Mouse (Mus musculus): Measurements from ENCODE around the gene Tmem267.
"Not testable (repeated sequence)": the region's sequence is repeated elsewhere in the genome, so short reads cannot be mapped to it uniquely, and the experiment has no call there.

Gene Tmem267

DNA sequence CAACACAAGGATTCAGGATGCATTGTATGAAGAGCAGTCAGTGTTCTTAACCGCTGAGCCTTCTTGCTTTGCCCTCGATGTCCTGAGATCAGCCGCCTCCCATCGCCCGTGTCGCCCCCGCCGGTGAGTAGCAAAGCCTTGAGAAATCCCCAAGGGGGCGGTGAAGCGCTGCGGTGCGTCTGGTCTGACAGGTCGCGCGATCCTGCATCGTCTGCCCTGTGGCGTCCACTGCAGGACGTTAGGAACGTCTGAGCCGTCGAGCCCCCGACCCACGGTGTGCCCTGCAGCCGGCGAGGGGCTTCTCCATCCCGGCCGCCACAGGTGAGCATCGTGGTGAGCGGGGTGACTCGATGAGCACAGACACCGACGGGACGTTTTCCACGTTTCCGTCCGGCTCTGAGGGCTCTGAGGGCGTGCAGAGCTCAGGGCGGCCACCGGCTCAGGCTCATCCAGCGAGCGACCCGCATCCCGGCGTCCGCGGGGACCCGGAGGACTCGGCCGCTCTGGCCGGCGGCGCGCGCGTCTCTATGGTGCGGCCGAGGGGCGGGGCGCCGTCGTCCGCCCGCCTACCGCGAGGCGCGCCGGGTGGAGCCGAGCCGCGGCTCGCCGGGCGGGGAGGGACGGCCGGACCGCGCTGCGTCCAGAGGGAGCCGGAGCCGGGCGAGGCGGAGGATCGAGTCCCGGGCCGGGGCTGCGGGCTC, at the start of gene Tmem267, which contains the start of gene 3110070M22Rik:
Gene Tmem267 (plus strand): TSS at position 160 of the 701 bp plus-strand sequence.
Gene 3110070M22Rik (minus strand): TSS at position 504 of the 701 bp plus-strand sequence.
- DNase-seq = peak; percentile 94

- no peak for DNase-seq
Observed at GRCm38 (mm10) chr13:119442244-119442643, 45.6 kb upstream of the Tmem267 start.

GRCm38 (mm10) chr13:119453563-119453962, 34.3 kb upstream of the Tmem267 start:
- no peak for DNase-seq

DNA sequence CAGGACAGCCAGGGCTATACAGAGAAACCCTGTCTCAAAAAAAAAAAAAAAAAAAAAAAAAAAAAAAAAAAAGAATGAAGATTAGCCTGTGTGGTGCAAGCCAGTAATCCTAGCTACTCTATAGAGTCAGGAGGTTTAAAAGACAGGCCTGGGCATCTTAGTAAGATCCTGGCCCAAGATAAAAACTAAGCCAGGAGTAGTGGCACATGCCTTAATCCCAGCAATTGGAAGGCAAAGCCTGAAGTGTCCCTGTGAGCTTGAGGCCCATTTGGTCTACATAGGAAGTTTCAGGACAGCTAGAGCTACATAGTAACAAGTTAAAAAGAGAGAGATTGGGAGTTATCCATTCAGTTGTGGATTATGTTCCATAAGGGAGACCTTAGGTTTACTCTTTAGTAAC, 32.8 kb upstream of the Tmem267 start:
- DNase-seq = no peak

- DNase-seq = no peak
Observed at GRCm38 (mm10) chr13:119456342-119456741, 31.5 kb upstream of the Tmem267 start.

GRCm38 (mm10) chr13:119461900-119462595, 25.8 kb upstream of the Tmem267 start:
- DNase-seq = no peak

GRCm38 (mm10) chr13:119462596-119463560, 25.0 kb upstream of the Tmem267 start, which contains the start of gene 4833420G17Rik:
Gene 4833420G17Rik (plus strand): TSS chr13:119462768.
- peak; percentile 94 for DNase-seq

DNA sequence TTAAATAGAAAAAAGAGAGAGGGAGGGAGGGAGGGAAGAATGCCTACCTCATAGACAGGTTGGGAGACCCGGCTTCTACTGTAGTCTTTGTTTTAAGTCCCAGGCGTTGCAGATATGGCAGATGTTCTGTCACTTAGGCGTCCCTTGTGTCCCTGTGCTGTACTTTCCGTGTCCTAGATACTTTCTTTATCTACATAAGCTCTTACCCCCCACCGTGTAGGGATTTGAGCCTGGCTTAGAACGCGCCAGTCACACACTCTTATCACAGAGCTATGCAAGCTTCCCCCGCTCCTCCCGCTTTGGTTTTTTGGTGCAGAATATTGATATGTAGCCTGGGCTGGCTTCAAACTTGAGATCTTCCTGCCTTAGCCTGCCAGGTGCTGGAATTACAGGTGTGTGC, 11.2 kb upstream of the Tmem267 start:
- no peak for DNase-seq

DNA sequence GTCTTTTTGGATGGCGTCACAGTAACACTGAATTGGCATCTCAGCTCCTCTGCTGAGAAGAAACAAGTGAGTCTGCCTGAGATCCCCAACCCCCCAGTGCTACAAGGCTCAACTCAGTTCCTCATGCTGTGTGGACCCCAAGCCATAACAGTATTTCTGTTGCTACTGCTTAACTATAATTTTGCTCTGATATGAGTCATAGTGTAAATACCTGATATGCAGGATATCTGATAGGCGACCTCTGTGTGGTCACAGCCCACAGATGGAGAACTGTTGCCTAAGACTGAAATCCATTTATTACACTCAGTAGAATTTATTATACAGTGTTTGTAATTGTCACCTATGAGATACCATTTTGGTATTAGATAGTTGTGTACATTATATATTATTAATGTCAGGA, 10.1 kb upstream of the Tmem267 start:
- DNase-seq = no peak

DNA sequence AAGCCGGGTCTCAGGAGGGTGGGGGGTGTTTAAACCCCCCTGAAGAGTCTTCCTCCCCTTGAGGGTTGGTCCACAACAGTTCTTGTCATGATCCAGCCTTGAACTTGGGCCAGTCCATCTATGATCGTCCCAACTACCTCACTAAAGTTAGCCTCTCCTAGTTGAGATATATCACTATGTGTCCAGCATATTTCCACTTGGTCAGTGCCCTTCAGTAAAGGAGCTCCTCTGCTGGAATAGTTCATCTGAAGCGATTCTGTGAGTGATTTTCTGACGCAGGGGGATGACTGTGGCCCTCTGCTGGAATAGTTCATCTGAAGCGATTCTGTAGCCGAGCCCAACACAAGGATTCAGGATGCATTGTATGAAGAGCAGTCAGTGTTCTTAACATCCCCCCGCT, 485 bp upstream of the Tmem267 start:
- peak; percentile 7 for DNase-seq

DNA sequence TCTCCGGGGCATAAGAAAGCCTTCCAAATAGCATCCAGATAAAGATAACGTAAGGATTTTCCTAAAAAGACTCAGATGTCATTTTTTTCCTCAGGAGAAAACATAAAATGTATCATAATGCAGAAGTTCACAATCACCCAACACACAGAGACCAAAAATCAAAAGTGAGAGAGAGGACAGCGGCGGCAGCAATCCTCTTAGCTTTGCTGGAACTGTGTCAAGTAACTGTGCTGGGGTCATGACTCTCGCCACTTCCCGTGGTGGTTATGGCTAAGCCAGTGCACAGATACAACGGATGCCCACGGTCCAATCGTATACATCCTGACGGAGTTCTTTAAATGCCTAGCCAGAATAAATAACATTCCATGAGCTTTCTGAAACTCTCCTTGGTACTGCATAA, 4.2 kb downstream of the Tmem267 start:
- DNase-seq = not testable (repeated sequence)

GRCm38 (mm10) chr13:119494938-119495337, 7.1 kb downstream of the Tmem267 start:
- not testable (repeated sequence) for DNase-seq

DNA sequence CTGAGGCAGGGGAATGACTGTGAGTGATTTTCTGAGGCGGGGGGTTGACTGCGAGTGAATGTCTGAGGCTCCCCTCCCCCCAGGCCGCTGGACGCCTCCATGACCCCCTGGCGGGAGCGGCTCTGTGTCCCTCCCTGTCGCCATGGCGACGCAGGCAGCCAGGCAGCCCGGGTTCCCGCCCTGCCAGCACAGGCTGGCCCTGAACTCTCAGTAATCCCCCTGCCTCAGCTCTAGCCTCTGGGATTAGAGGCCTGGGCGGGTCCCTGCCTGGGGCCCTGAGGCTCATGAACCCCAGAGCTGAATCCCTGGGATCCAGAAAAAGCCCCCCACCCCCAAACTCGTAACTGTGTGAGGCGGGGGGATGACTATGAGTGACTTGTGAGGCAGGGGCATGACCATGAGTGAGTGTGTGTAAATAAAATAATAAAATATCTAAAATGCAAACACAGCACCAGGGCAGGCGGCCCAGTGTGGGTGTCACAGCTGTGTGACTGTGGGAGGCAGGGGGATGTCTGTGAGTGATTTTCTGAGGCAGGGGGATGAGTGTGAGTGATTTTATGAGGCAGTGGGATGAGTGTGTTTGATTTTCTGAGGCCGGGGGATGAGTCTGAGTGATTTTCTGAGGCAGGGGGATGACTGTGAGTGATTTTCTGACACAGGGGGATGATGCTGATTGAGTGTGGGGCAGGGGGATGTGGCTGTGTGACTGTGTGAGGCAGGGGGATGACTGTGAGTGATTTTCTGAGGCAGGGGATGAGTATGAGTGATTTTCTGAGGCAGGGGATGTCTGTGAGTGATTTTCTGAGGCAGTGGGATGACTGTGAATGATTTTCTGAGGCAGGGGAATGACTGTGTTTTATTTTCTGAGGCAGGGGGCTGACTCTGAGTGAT, 108.7 kb downstream of the Tmem267 start:
- DNase-seq = peak; percentile 71

DNA sequence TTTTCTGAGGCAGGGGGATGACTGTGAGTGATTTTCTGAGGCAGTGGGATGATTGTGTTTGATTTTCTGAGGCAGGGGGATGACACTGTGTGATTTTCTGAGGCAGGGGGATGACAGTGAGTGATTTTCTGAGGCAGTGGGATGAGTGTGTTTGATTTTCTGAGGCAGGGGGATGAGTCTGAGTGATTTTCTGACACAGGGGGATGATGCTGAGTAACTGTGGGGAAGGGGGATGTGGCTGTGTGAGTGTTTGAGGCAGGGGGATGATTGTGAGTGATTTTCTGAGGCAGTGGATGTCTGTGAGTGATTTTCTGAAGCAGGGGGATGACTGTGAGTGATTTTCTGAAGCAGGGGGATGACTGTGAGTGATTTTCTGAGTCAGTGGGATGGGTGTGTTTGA, 110.6 kb downstream of the Tmem267 start:
- not testable (repeated sequence) for DNase-seq

DNA sequence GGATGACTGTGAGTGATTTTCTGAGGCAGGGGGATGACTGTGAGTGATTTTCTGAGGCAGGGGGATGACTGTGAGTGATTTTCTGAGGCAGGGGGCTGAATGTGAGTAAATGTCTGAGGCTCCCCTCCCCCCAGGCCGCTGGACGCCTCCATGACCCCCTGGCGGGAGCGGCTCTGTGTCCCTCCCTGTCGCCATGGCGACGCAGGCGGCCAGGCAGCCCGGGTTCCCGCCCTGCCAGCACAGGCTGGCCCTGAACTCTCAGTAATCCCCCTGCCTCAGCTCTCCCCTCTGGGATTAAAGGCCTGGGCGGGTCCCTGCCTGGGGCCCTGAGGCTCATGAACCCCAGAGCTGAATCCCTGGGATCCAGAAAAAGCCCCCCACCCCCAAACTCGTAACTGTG, 111.2 kb downstream of the Tmem267 start:
- not testable (repeated sequence) for DNase-seq

GRCm38 (mm10) chr13:119599498-119599897, 111.7 kb downstream of the Tmem267 start:
- DNase-seq = not testable (repeated sequence)

GRCm38 (mm10) chr13:119600166-119600565, 112.3 kb downstream of the Tmem267 start:
- DNase-seq = peak; percentile 62

DNA sequence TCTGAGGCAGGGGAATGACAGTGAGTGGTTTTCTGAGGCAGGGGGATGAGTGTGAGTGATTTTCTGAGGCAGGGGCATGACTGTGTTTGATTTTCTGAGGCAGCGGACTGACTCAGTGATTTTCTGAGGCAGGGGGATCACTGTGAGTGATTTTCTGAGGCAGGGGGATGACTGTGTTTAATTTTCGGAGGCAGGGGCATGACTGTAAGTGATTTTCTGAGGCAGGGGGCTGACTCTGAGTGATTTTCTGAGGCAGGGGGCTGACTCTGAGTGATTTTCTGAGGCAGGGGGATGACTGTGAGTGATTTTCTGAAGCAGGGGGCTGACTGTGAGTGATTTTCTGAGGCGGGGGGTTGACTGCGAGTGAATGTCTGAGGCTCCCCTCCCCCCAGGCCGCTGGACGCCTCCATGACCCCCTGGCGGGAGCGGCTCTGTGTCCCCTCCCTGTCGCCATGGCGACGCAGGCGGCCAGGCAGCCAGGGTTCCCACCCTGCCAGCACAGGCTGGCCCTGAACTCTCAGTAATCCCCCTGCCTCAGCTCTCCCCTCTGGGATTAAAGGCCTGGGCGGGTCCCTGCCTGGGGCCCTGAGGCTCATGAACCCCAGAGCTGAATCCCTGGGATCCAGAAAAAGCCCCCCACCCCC, 115.0 kb downstream of the Tmem267 start:
- peak; percentile 71 for DNase-seq

- DNase-seq = not testable (repeated sequence)
Observed at GRCm38 (mm10) chr13:119603890-119604289, 116.1 kb downstream of the Tmem267 start.

GRCm38 (mm10) chr13:119604322-119604721, 116.5 kb downstream of the Tmem267 start:
- not testable (repeated sequence) for DNase-seq

GRCm38 (mm10) chr13:119618841-119619240, 131.0 kb downstream of the Tmem267 start:
- DNase-seq = no peak
